Mouse (Mus musculus): Measurements from ENCODE around the gene Lix1l.

Gene Lix1l

GRCm38 (mm10) chr3:96600639-96601250, at the start of gene Lix1l:
Lix1l (plus strand) TSS chr3:96601149.
- DNase-seq (ENCODE audit: low spot score): peak; percentile 95

GRCm38 (mm10) chr3:96551203-96551602, 49.7 kb upstream of the Lix1l start:
- DNase-seq (ENCODE audit: low spot score): no peak

- no peak for DNase-seq (ENCODE audit: low spot score)
These were observed 49.1 kb upstream of the Lix1l start for GRCm38 (mm10) chr3:96551890-96552289.

GRCm38 (mm10) chr3:96553601-96554000, 47.3 kb upstream of the Lix1l start:
- DNase-seq (ENCODE audit: low spot score): no peak

GRCm38 (mm10) chr3:96554251-96554650, 46.7 kb upstream of the Lix1l start:
- no peak for DNase-seq (ENCODE audit: low spot score)

- DNase-seq (ENCODE audit: low spot score): peak; percentile 80
These were observed 45.8 kb upstream of the Lix1l start for GRCm38 (mm10) chr3:96555041-96555596.

- no peak for DNase-seq (ENCODE audit: low spot score)
These were observed 44.8 kb upstream of the Lix1l start for GRCm38 (mm10) chr3:96555999-96556614.

- no peak for DNase-seq (ENCODE audit: low spot score)
These were observed 44.0 kb upstream of the Lix1l start for GRCm38 (mm10) chr3:96556651-96557635.

GRCm38 (mm10) chr3:96557694-96558093, 43.3 kb upstream of the Lix1l start, which contains the start of gene Txnip:
Txnip (plus strand) TSS chr3:96557957.
- DNase-seq (ENCODE audit: low spot score): peak; percentile 100

GRCm38 (mm10) chr3:96558159-96558558, 42.8 kb upstream of the Lix1l start:
- no peak for DNase-seq (ENCODE audit: low spot score)

- no peak for DNase-seq (ENCODE audit: low spot score)
These were observed 42.2 kb upstream of the Lix1l start for GRCm38 (mm10) chr3:96558668-96559196.

GRCm38 (mm10) chr3:96559398-96559910, 41.5 kb upstream of the Lix1l start:
- no peak for DNase-seq (ENCODE audit: low spot score)

- DNase-seq (ENCODE audit: low spot score): no peak
These were observed 40.8 kb upstream of the Lix1l start for GRCm38 (mm10) chr3:96559911-96560850.

- DNase-seq (ENCODE audit: low spot score): no peak
These were observed 39.9 kb upstream of the Lix1l start for GRCm38 (mm10) chr3:96560881-96561668.

- no peak for DNase-seq (ENCODE audit: low spot score)
These were observed 38.8 kb upstream of the Lix1l start for GRCm38 (mm10) chr3:96561946-96562681.

- no peak for DNase-seq (ENCODE audit: low spot score)
These were observed 37.7 kb upstream of the Lix1l start for GRCm38 (mm10) chr3:96563267-96563666.

GRCm38 (mm10) chr3:96563911-96564632, 36.9 kb upstream of the Lix1l start:
- no peak for DNase-seq (ENCODE audit: low spot score)

GRCm38 (mm10) chr3:96564633-96565032, 36.3 kb upstream of the Lix1l start:
- no peak for DNase-seq (ENCODE audit: low spot score)
